Mouse (Mus musculus) CH12.LX (cell line): ENCODE results near the gene Gas7.

ENCODE experiments used
- CTCF ChIP-seq, 2 experiments: IDR thresholded peaks in 1 of 2; conservative IDR thresholded peaks in 1 of 2; 2 replicates each; pipeline ENCODE4 v1.5.1; 2011 to 2012; ENCODE audit warnings: low read depth in 2 of 2, low read length in 2 of 2, improper control_type of control experiment in 1 of 2, inconsistent platforms in 1 of 2, mild to moderate bottlenecking in 1 of 2, moderate library complexity in 1 of 2
- EP300 ChIP-seq: IDR thresholded peaks from 2 replicates; pipeline ENCODE4 v1.6.1; 2011; ENCODE audit warnings: low read length, improper control_type of control experiment
- HCFC1 ChIP-seq: IDR thresholded peaks from 2 replicates; pipeline ENCODE4 v1.6.1; 2012; ENCODE audit warnings: low read depth, mild to moderate bottlenecking, inconsistent platforms, low read length, improper control_type of control experiment
- MAFK ChIP-seq: IDR thresholded peaks from 2 replicates; pipeline ENCODE4 v1.6.1; 2011; ENCODE audit warnings: low read length, improper control_type of control experiment; ENCODE audit not compliant: insufficient replicate concordance
- POLR2A ChIP-seq: IDR thresholded peaks from 2 replicates; pipeline ENCODE4 v1.6.1; 2011; ENCODE audit warnings: low read depth, mild to moderate bottlenecking, improper control_type of control experiment, low read length
- RAD21 ChIP-seq: IDR thresholded peaks from 2 replicates; pipeline ENCODE4 v1.6.1; 2011; ENCODE audit warnings: low read depth, mild to moderate bottlenecking, low read length, improper control_type of control experiment, moderate library complexity
- RCOR1 ChIP-seq: conservative IDR thresholded peaks from 2 replicates; pipeline ENCODE4 v1.6.1; 2012; ENCODE audit warnings: low read depth, mild to moderate bottlenecking, inconsistent platforms, low read length, improper control_type of control experiment
- TCF12 ChIP-seq: IDR thresholded peaks from 2 replicates; pipeline ENCODE4 v1.6.1; 2014; ENCODE audit warnings: low read depth, mild to moderate bottlenecking, inconsistent platforms, low read length, improper control_type of control experiment
- USF1 ChIP-seq: IDR thresholded peaks from 2 replicates; pipeline ENCODE4 v1.6.1; 2014; ENCODE audit warnings: low read depth, mild to moderate bottlenecking, inconsistent platforms, low read length, improper control_type of control experiment

DNA sequence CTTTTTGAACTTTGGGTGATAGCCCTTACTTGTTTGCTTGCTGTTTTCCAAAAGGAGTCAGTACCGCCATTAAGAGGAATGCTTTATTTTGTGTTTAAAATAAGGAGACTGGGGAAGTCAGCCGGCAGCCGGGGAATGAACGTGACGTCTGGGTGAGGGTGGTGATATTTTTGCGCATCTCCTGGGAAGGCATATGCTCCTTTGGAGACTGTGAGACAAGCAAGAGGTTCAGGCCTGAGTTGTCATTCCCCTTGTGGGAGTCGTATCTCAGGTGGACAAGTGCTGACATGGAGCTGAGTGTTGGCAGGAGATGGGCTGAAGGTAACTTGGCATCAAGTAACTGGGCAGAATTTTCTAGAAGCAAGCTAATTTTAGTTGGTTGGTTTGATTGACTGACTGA, 142.2 kb downstream of the Gas7 start:
- TF ChIP-seq USF1 = no peak
- no peak for TF ChIP-seq HCFC1
- no peak for TF ChIP-seq RAD21
- no peak for TF ChIP-seq RCOR1
- no peak for TF ChIP-seq TCF12
- no peak for TF ChIP-seq POLR2A
- no peak for TF ChIP-seq CTCF (conservative IDR thresholded peaks at IDR 0.05 in 1 of 2, IDR thresholded peaks at IDR 0.05 in 1 of 2; ENCODE audit: low read depth in 2 of 2, low read length in 2 of 2)
- no peak for TF ChIP-seq EP300
- TF ChIP-seq MAFK = no peak
